ENCODE assay signal across 8 mouse cellular contexts in the genomic region with DNA sequence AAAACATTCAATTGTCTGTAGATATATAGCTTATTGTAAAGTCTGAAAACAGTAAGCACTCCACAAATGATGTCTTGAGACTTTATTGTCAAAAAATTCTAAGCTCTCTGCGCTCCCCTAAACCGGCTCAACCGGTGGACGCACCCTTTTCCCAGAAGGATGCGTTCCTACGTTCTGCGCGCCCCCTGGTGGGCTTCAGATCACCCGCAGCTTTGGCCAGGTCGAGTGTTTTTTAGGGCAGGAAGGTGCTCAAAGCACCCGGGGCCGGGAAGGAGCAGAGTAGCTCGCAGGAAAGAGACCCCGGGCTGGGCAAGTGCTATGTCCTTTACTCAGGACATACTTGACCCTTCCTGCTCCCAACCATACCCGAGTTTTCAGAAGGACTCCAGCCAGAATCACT. TPM values are rescaled to one million over a fixed set of nuclear protein-coding genes. Genes with fewer than 3 reads are reported as not detected.
DNase-seq lines count a peak whose midpoint lies in the region; ATAC-seq and TF ChIP-seq lines count a peak whose summit lies in the region.

No protein-coding gene starts in this region.

- H3K79me2 ChIP-seq in liver, adult 2 months (ENCODE audit: control insufficient read depth, insufficient read depth, low read length) = no peaks in the 10 kb centered on the region

- DNase-seq in B cell, adult 2 months = peak; percentile 92
- peak; percentile 94 for DNase-seq in brain, embryonic 14.5 days (ENCODE audit: low read depth)
- peak; percentile 74 for DNase-seq in liver, adult 2 months (ENCODE audit: extremely low read depth, low read depth, low spot score)
- DNase-seq in monocyte, adult 2 months (ENCODE audit: low read depth in 1 of 2, low spot score in 2 of 2) = peak; percentile 79 to 91
- peak; percentile 89 to 93 for DNase-seq in spleen, postnatal 14 days (ENCODE audit: low spot score in 2 of 2)

- no peak overlapping the region for H3K27ac ChIP-seq in heart, embryonic 11.5 days (ENCODE audit: low read depth, low read length)
- H3K27ac ChIP-seq in kidney, embryonic 16.5 days (ENCODE audit: low read length) = peak overlapping the region; percentile 93
- peak overlapping the region; percentile 86 for H3K27ac ChIP-seq in liver, adult 2 months (replicated peaks; ENCODE audit: insufficient read depth, low read depth, low read length)

- peak; percentile 73 for ATAC-seq in erythroblast, adult 5-6 weeks (replicated peaks; ENCODE audit: low FRiP score, poor library complexity, severe bottlenecking)
- ATAC-seq in heart, embryonic 11.5 days (replicated peaks; ENCODE audit: insufficient number of reproducible peaks, low FRiP score, low TSS enrichment) = peak; percentile 62
- ATAC-seq in kidney, embryonic 16.5 days (ENCODE audit: low FRiP score, low TSS enrichment) = peak; percentile 64

- peak overlapping the region; percentile 68 for H3K9ac ChIP-seq in heart, embryonic 11.5 days (ENCODE audit: low read depth, low read length)
- H3K9ac ChIP-seq in kidney, embryonic 16.5 days (replicated peaks; ENCODE audit: low read length) = peak overlapping the region; percentile 87
- H3K9ac ChIP-seq in liver, adult 2 months (ENCODE audit: low read depth, low read length) = peak overlapping the region; percentile 68

- H3K4me3 ChIP-seq in heart, embryonic 11.5 days (ENCODE audit: low read depth, low read length) = peak overlapping the region; percentile 63
- H3K4me3 ChIP-seq in kidney, embryonic 16.5 days (ENCODE audit: low read length) = peak overlapping the region; percentile 65
- H3K4me3 ChIP-seq in liver, adult 2 months (ENCODE audit: insufficient read depth, low read depth, low read length) = peak overlapping the region; percentile 36

- under 1% methylated on average over 15 of the region's 15 CpGs for WGBS in heart, embryonic 11.5 days (ENCODE audit: insufficient replicate concordance)
- WGBS in kidney, embryonic 16.5 days = 0% methylated on average over 15 of the region's 15 CpGs
- WGBS in liver, adult 2 months = 1% methylated on average over 15 of the region's 15 CpGs

- no peaks in the 10 kb centered on the region for H3K36me3 ChIP-seq in heart, embryonic 11.5 days (ENCODE audit: control insufficient read depth, insufficient read depth, low read length)
- H3K36me3 ChIP-seq in kidney, embryonic 16.5 days (ENCODE audit: insufficient read depth, low read length) = no peaks in the 10 kb centered on the region
- H3K36me3 ChIP-seq in liver, adult 2 months (ENCODE audit: control insufficient read depth, insufficient read depth, low read length) = no peaks in the 10 kb centered on the region

- H3K9me3 ChIP-seq in heart, embryonic 11.5 days (replicated peaks; ENCODE audit: control insufficient read depth, low read length) = no peaks in the 10 kb centered on the region
- H3K9me3 ChIP-seq in kidney, embryonic 16.5 days (ENCODE audit: low read length) = no peaks in the 10 kb centered on the region

- peaks cover 17% of the 10 kb centered on the region for H3K4me1 ChIP-seq in heart, embryonic 11.5 days (ENCODE audit: control insufficient read depth, insufficient read depth, low read length)
- H3K4me1 ChIP-seq in kidney, embryonic 16.5 days (ENCODE audit: insufficient read depth, low read length) = peaks cover 31% of the 10 kb centered on the region
- peaks cover 11% of the 10 kb centered on the region; the same call in 1 of the 2 replicates for H3K4me1 ChIP-seq in liver, adult 2 months (ENCODE audit: control insufficient read depth, insufficient read depth, low read length)

- TF ChIP-seq POLR2A in brain, embryonic 14.5 days (IDR thresholded peaks at IDR 0.05; ENCODE audit: borderline replicate concordance, extremely low read depth, insufficient read depth, insufficient read length, poor library complexity, severe bottlenecking) = 0 out of 2 replicates have a peak, but pooled peaks have one; percentile 4
- no peak for TF ChIP-seq POLR2A in liver, adult 2 months (IDR thresholded peaks at IDR 0.05; ENCODE audit: extremely low read depth, insufficient read depth, low read length)

- H3K27me3 ChIP-seq in heart, embryonic 11.5 days (ENCODE audit: control insufficient read depth, insufficient read depth, low read length) = peaks cover 6% of the 10 kb centered on the region
- H3K27me3 ChIP-seq in kidney, embryonic 16.5 days (ENCODE audit: insufficient read depth, low read length) = no peaks in the 10 kb centered on the region
- no peaks in the 10 kb centered on the region for H3K27me3 ChIP-seq in liver, adult 2 months (ENCODE audit: control insufficient read depth, insufficient read depth, low read length)

- H3K4me2 ChIP-seq in heart, embryonic 11.5 days = peak overlapping the region; percentile 99
- H3K4me2 ChIP-seq in kidney, embryonic 16.5 days (replicated peaks; ENCODE audit: low read depth, low read length) = peak overlapping the region; percentile 96

- peak; percentile 90 for TF ChIP-seq CTCF in brain, embryonic 14.5 days (IDR thresholded peaks at IDR 0.05; ENCODE audit: borderline replicate concordance, extremely low read depth, insufficient read depth, insufficient read length)
- peak; percentile 91 for TF ChIP-seq CTCF in liver, adult 2 months (IDR thresholded peaks at IDR 0.05; ENCODE audit: low read depth, low read length)

RNA-seq across cellular contexts. Expression of gene Hook2, which starts 0.6 kb away (rescaled TPM):
- 21.2 and 27.2 TPM in 2 replicates for polyA plus RNA-seq in brain, embryonic 14.5 days (2012; rRNA removed)
- total RNA-seq in erythroblast, adult 5-6 weeks (2015; ENCODE audit: low replicate concordance) = 1.9 and 5.0 TPM in 2 replicates
- total RNA-seq in erythroblast, adult 5-6 weeks (2017; ENCODE audit: low replicate concordance) = 1.6 and 6.1 TPM in 2 replicates
- polyA plus RNA-seq in heart, embryonic 11.5 days (2014; fragmentation: Nextera tagmentation; extraction: Ambion mirVana) = 6.7 and 7.1 TPM in 2 replicates
- polyA plus RNA-seq in kidney, embryonic 16.5 days (2015; fragmentation: Nextera tagmentation; extraction: Ambion mirVana) = 34.8 and 35.2 TPM in 2 replicates
- total RNA-seq in liver, adult 2 months (2014; rRNA removed) = 12.4 and 14.2 TPM in 2 replicates
- 9.6 and 12.5 TPM in 2 replicates for polyA plus RNA-seq in liver, adult 2 months (2012; rRNA removed)

RNA-seq across cellular contexts. Expression of gene Junb, which starts 11.3 kb away (rescaled TPM):
- polyA plus RNA-seq in brain, embryonic 14.5 days (2012; rRNA removed) = 6.7 and 7.1 TPM in 2 replicates
- total RNA-seq in erythroblast, adult 5-6 weeks (2015; ENCODE audit: low replicate concordance) = 6.1 and 6.7 TPM in 2 replicates
- total RNA-seq in erythroblast, adult 5-6 weeks (2017; ENCODE audit: low replicate concordance) = 15.5 and 16.1 TPM in 2 replicates
- polyA plus RNA-seq in heart, embryonic 11.5 days (2014; fragmentation: Nextera tagmentation; extraction: Ambion mirVana) = 7.6 and 9.3 TPM in 2 replicates
- polyA plus RNA-seq in kidney, embryonic 16.5 days (2015; fragmentation: Nextera tagmentation; extraction: Ambion mirVana) = 8.3 and 11.7 TPM in 2 replicates
- 29.5 and 45.6 TPM in 2 replicates for total RNA-seq in liver, adult 2 months (2014; rRNA removed)
- polyA plus RNA-seq in liver, adult 2 months (2012; rRNA removed) = 12.3 and 17.9 TPM in 2 replicates

RNA-seq across cellular contexts. Expression of gene Rnaseh2a, which starts 20.2 kb away (rescaled TPM):
- polyA plus RNA-seq in brain, embryonic 14.5 days (2012; rRNA removed) = 41.8 and 51.3 TPM in 2 replicates
- total RNA-seq in erythroblast, adult 5-6 weeks (2015; ENCODE audit: low replicate concordance) = 31.8 and 67.2 TPM in 2 replicates
- total RNA-seq in erythroblast, adult 5-6 weeks (2017; ENCODE audit: low replicate concordance) = 37.4 and 37.9 TPM in 2 replicates
- 95.9 and 106 TPM in 2 replicates for polyA plus RNA-seq in heart, embryonic 11.5 days (2014; fragmentation: Nextera tagmentation; extraction: Ambion mirVana)
- polyA plus RNA-seq in kidney, embryonic 16.5 days (2015; fragmentation: Nextera tagmentation; extraction: Ambion mirVana) = 137 and 138 TPM in 2 replicates
- total RNA-seq in liver, adult 2 months (2014; rRNA removed) = 17.1 and 24.5 TPM in 2 replicates
- polyA plus RNA-seq in liver, adult 2 months (2012; rRNA removed) = 25.6 and 28.3 TPM in 2 replicates

RNA-seq across cellular contexts. Expression of gene Prdx2, which starts 20.4 kb away (rescaled TPM):
- 756 and 915 TPM in 2 replicates for polyA plus RNA-seq in brain, embryonic 14.5 days (2012; rRNA removed)
- 1,192 and 1,430 TPM in 2 replicates for total RNA-seq in erythroblast, adult 5-6 weeks (2015; ENCODE audit: low replicate concordance)
- total RNA-seq in erythroblast, adult 5-6 weeks (2017; ENCODE audit: low replicate concordance) = 2,193 and 2,235 TPM in 2 replicates
- 862 and 992 TPM in 2 replicates for polyA plus RNA-seq in heart, embryonic 11.5 days (2014; fragmentation: Nextera tagmentation; extraction: Ambion mirVana)
- 810 and 819 TPM in 2 replicates for polyA plus RNA-seq in kidney, embryonic 16.5 days (2015; fragmentation: Nextera tagmentation; extraction: Ambion mirVana)
- 135 and 157 TPM in 2 replicates for total RNA-seq in liver, adult 2 months (2014; rRNA removed)
- polyA plus RNA-seq in liver, adult 2 months (2012; rRNA removed) = 110 and 142 TPM in 2 replicates

RNA-seq across cellular contexts. Expression of gene Gm49661, which starts 20.6 kb away (rescaled TPM):
- not detected in 2 replicates for polyA plus RNA-seq in brain, embryonic 14.5 days (2012; rRNA removed)
- total RNA-seq in erythroblast, adult 5-6 weeks (2015; ENCODE audit: low replicate concordance) = not detected in 2 replicates
- not detected in 2 replicates for total RNA-seq in erythroblast, adult 5-6 weeks (2017; ENCODE audit: low replicate concordance)
- polyA plus RNA-seq in heart, embryonic 11.5 days (2014; fragmentation: Nextera tagmentation; extraction: Ambion mirVana) = not detected in 2 replicates
- not detected in 2 replicates for polyA plus RNA-seq in kidney, embryonic 16.5 days (2015; fragmentation: Nextera tagmentation; extraction: Ambion mirVana)
- total RNA-seq in liver, adult 2 months (2014; rRNA removed) = not detected in 2 replicates
- 1.0 TPM in 1 of 2 replicates, not detected in the other for polyA plus RNA-seq in liver, adult 2 months (2012; rRNA removed)
